Comparison of ENCODE assay signal across 23 mouse cellular contexts in the genomic region with DNA sequence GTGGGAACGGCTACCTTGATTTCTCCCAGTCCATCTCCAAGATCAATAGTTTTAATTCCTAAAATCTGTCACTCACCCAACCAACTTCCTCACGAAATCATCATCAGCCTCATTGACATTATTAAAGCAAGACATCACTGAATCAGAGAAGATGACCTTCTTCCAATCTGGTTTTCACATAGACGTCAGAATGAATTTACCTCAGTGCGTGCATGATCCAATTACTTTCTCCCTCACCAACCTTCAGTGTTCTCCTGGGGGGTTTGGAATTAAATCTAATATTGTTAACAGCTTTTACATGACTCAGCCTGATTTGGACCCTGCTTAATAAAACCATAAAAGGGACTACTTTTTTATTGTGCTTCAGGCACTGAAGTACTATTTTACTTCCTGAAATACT.
"Had no signal": no experiment of that assay in that cellular context is flagged by ENCODE, and none has a peak within 500 bp of the region (broad histone marks: within the 10 kb centered on the region; RNA-seq: fewer than 3 reads in every experiment).

No protein-coding gene starts in this region.

- DNase-seq: liver, embryonic 13.5 days; liver, postnatal 0 days; lung, adult 2 months; lung, postnatal 14 days; lung, postnatal 36 days; midbrain, embryonic 14.5 days; right cerebral cortex, adult 18-20 months; right cerebral cortex, postnatal 25 days; right cerebral cortex, postnatal 4 days; spleen, adult 18-20 months; thymus, adult 2 months; thymus, postnatal 25 days; thymus, postnatal 4 days had no signal

- H3K36me3 ChIP-seq: liver, embryonic 13.5 days; liver, embryonic 15.5 days; lung, embryonic 15.5 days; midbrain, embryonic 12.5 days; neural tube, embryonic 12.5 days; stomach, embryonic 15.5 days had no signal

- H3K27ac ChIP-seq: liver, embryonic 13.5 days; liver, embryonic 15.5 days; lung, embryonic 15.5 days; macrophage; midbrain, embryonic 12.5 days; neural tube, embryonic 12.5 days; stomach, embryonic 15.5 days; stomach, postnatal 0 days had no signal

- H3K9me3 ChIP-seq: liver, embryonic 13.5 days; liver, embryonic 15.5 days; lung, embryonic 15.5 days; megakaryocyte, embryonic 14.5 days; midbrain, embryonic 12.5 days; neural tube, embryonic 12.5 days; stomach, embryonic 15.5 days had no signal

- H3K4me2 ChIP-seq: liver, embryonic 13.5 days; liver, embryonic 15.5 days; lung, embryonic 15.5 days; midbrain, embryonic 12.5 days; neural tube, embryonic 12.5 days; stomach, embryonic 15.5 days had no signal

- H3K4me3 ChIP-seq: liver, embryonic 13.5 days; liver, embryonic 15.5 days; lung, embryonic 15.5 days; megakaryocyte, embryonic 14.5 days; midbrain, embryonic 12.5 days; neural tube, embryonic 12.5 days; stomach, embryonic 15.5 days had no signal

- ATAC-seq: liver, postnatal 0 days; lung, postnatal 0 days; midbrain, embryonic 16.5 days had no signal

- H3K27me3 ChIP-seq: liver, embryonic 13.5 days; liver, embryonic 15.5 days; lung, embryonic 15.5 days; megakaryocyte, embryonic 14.5 days; midbrain, embryonic 12.5 days; neural tube, embryonic 12.5 days; stomach, embryonic 15.5 days had no signal

- H3K9ac ChIP-seq: liver, embryonic 13.5 days; liver, embryonic 15.5 days; liver, postnatal 0 days; lung, embryonic 15.5 days; midbrain, embryonic 12.5 days; neural tube, embryonic 12.5 days; stomach, embryonic 15.5 days had no signal

- H3K4me1 ChIP-seq: liver, embryonic 13.5 days; liver, embryonic 15.5 days; lung, embryonic 15.5 days; megakaryocyte, embryonic 14.5 days; midbrain, embryonic 12.5 days; neural tube, embryonic 12.5 days; stomach, embryonic 15.5 days had no signal
